Mouse (Mus musculus) lung, adult 2 months (tissue): Measurements from ENCODE around the gene Aff4. TPM values are rescaled to one million over a fixed set of nuclear protein-coding genes. Genes with fewer than 3 reads are reported as not detected.
"Not testable (repeated sequence)": the region's sequence is repeated elsewhere in the genome, so short reads cannot be mapped to it uniquely, and the experiment has no call there.

Experiments
- DNase-seq: peaks from one replicate; pipeline ENCODE4 v3.0.0; 2022
- H3K4me1 ChIP-seq: fragments of 200-500 bp; 2 replicates; pipeline ENCODE4 v1.6.1; 2011; ENCODE audit warnings: low read length; ENCODE audit not compliant: control insufficient read depth, insufficient read depth
- H3K4me3 ChIP-seq: fragments of 200-500 bp; replicated peaks from 2 replicates; pipeline ENCODE3; 2011; ENCODE audit warnings: low read depth, mild to moderate bottlenecking, control low read depth, low read length; ENCODE audit errors: extremely low read depth
- CTCF ChIP-seq: fragments of 200-500 bp; IDR thresholded peaks from 2 replicates; pipeline ENCODE4 v1.5.1; 2011; ENCODE audit warnings: mild to moderate bottlenecking, low read length, control low read depth; ENCODE audit not compliant: insufficient read depth
- POLR2A ChIP-seq: fragments of 200-500 bp; IDR thresholded peaks from 2 replicates; pipeline ENCODE4 v1.6.1; 2011; ENCODE audit warnings: low read depth, mild to moderate bottlenecking, control low read depth, low read length, borderline replicate concordance; ENCODE audit errors: extremely low read depth
- WGBS: fragments of 180-500 bp; shearing (Covaris S2); methylation state at CpG from one replicate; pipeline ENCODE4 v1.1.7; 2018; 5-methylcytosine and 5-hydroxymethylcytosine counted together
- polyA plus RNA-seq: library from polyadenylated mRNA; depleted of rRNA; stranded (reverse); fragments of >200 nt; gene quantifications from 2 replicates; pipeline ENCODE4 v1.2.3, GENCODE M21; 2012

The Aff4 gene
- polyA plus RNA-seq, 1 experiment: 20.4 TPM

GRCm38 (mm10) chr11:53314770-53315173 lies 35.9 kb upstream of the Aff4 start:
- H3K4me3 ChIP-seq: no peak overlapping the region
- 12% methylated on average over 1 of the region's 1 CpGs for WGBS
- peaks cover 5% of the 10 kb centered on the region; the same call in 1 of the 2 replicates for H3K4me1 ChIP-seq
- TF ChIP-seq POLR2A (no peak), CTCF (no peak)
- DNase-seq: no peak

GRCm38 (mm10) chr11:53316996-53317395 lies 33.6 kb upstream of the Aff4 start:
- no peak for TF ChIP-seq CTCF
- TF ChIP-seq POLR2A: peak; percentile 60; the same call in 1 of the 2 replicates
- WGBS: 35% methylated on average over 6 of the region's 6 CpGs
- no peak for DNase-seq
- Histone ChIP-seq H3K4me1 (peaks cover 5% of the 10 kb centered on the region; the same call in 1 of the 2 replicates), H3K4me3 (no peak overlapping the region)

GRCm38 (mm10) chr11:53318041-53318440 lies 32.6 kb upstream of the Aff4 start:
- Histone ChIP-seq H3K4me1 (peaks cover 5% of the 10 kb centered on the region; the same call in 1 of the 2 replicates), H3K4me3 (no peak overlapping the region)
- 84% methylated on average over 7 of the region's 7 CpGs for WGBS
- no peak for DNase-seq
- TF ChIP-seq POLR2A: no peak
- no peak for TF ChIP-seq CTCF

DNA sequence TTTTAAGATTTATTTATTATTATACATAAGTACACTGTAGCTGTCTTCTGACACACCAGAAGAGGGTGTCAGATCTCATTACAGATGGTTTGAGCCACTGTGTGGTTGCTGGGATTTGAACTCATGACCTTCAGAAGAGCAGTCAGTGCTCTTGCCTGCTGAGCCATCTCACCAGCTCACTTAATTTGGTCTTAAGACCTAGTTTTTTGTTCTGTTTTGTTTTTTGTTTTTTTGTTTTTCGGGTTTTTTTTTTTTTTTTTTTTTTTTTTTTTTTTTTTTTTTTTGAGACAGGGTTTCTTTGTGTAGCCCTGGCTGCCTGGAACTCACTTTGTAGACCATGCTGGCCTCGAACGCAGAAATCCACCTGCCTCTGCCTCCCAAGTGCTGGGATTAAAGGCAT lies 32.1 kb upstream of the Aff4 start:
- not testable (repeated sequence) for H3K4me3 ChIP-seq

DNA sequence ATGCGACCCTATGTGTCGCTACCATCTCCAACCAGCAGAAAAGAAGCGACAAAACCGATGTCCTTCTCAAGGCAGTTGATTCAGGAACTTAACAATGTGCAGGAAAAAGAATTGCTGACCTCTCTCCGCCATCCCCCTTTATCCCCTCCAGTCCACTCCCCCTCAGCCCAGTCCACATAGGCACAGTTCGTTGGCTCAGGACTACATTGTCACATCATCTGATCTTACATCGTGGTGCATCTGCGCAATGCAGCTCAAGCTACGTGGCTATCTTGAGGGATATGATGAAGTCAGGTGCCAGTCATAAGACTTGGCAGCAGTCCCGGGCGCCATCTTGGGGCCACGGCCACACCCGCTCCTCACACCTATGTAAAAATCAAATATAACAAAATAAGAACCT lies 30.8 kb upstream of the Aff4 start:
- not testable (repeated sequence) for H3K4me3 ChIP-seq, H3K4me1 ChIP-seq, DNase-seq
- WGBS: 92% methylated on average over 13 of the region's 13 CpGs

More for the DNA sequence above, 32.1 kb upstream of the Aff4 start:
- H3K4me1 ChIP-seq, DNase-seq: not testable (repeated sequence)
- WGBS: 87% methylated on average over 3 of the region's 3 CpGs

DNA sequence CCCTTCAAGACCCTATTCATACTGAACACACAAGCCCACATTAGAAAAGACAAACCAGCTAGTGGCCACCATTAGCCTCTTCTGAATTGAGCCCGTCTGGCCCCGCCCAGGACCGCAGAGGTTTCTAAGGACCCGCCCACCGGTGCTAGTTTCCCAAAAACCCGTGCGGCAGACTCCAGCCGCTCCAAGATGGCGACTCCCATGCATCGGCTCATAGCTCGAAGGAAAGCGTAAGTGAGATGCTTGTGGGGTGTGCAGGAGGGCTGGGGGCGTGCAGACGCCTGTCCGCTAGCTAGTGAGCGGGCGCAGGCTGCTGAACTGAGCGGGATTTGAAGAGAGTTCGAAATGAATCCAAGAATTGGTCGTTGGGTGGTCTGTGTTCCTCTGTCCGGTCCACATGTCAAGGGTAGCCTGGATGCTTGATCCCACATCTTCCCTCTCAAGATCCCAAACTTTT lies 26.1 kb upstream of the Aff4 start, which contains the start of gene Zcchc10:
Gene Zcchc10, plus strand, starts transcription at position 168 of the 457 bp plus-strand sequence.
- Histone ChIP-seq H3K4me3 (peak within 1 kb of the TSS; percentile 97), H3K4me1 (no peaks in the 10 kb centered on the region)
- peak; percentile 81 for DNase-seq
- TF ChIP-seq CTCF: no peak
- TF ChIP-seq POLR2A: peak; percentile 60; the same call in 1 of the 2 replicates
- WGBS: under 1% methylated on average over 21 of the region's 21 CpGs

- WGBS: 62% methylated on average over 7 of the region's 7 CpGs
- TF ChIP-seq CTCF: no peak
- TF ChIP-seq POLR2A: no peak
- Histone ChIP-seq H3K4me3 (no peak overlapping the region), H3K4me1 (no peaks in the 10 kb centered on the region)
- no peak for DNase-seq
Observed at GRCm38 (mm10) chr11:53330325-53330724, 20.3 kb upstream of the Aff4 start.

DNA sequence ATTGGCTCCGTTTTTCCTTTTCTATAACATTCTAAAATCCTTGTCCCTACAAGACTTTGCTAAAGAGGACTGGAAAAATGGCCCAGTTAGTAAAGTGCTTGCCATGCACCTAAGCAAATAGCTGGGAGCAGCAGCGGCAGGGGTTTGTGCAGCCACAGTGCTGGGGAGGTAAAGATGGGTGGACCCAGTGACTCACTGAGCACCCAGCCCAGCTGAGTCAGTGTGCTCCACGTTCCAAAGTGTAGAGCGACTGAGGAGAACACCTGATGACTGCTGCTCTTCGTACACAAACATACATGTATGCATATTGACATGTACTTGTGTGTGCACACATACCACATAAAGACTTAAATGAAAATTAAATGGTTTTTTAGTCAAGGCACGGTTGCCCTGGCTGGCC lies 19.5 kb upstream of the Aff4 start:
- no peak for DNase-seq
- no peak for TF ChIP-seq POLR2A
- no peak overlapping the region for H3K4me3 ChIP-seq
- WGBS: 87% methylated on average over 6 of the region's 6 CpGs
- H3K4me1 ChIP-seq: no peaks in the 10 kb centered on the region

DNA sequence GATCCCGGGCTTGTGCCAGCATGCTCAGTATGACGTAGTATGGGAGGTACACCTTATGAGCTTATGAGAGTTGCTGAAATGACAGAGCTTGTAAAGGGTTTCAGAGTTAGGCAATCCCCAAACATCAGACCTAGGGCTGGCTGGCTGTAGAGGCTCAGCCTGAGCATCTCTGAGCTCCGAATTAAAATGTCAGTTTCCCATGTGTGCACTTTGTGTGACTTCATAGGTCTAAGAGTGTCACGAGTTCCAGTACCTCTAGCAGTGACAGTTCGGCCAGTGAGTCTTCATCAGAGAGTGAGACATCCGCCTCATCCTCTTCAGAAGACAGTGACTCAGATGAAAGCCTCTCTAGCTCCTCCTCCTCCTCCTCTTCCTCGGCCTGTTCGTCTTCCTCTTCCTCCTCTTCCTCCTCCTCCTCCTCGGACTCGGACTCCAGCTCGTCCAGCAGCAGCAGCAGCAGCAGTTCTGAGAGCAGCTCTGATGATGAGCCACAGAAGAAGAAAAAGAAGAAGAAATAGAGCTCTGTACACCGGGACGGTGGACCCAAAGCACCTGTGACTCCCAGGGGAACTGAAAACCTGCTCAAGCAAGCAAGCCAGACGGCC lies 18.5 kb upstream of the Aff4 start:
- WGBS: 84% methylated on average over 14 of the region's 14 CpGs

DNA sequence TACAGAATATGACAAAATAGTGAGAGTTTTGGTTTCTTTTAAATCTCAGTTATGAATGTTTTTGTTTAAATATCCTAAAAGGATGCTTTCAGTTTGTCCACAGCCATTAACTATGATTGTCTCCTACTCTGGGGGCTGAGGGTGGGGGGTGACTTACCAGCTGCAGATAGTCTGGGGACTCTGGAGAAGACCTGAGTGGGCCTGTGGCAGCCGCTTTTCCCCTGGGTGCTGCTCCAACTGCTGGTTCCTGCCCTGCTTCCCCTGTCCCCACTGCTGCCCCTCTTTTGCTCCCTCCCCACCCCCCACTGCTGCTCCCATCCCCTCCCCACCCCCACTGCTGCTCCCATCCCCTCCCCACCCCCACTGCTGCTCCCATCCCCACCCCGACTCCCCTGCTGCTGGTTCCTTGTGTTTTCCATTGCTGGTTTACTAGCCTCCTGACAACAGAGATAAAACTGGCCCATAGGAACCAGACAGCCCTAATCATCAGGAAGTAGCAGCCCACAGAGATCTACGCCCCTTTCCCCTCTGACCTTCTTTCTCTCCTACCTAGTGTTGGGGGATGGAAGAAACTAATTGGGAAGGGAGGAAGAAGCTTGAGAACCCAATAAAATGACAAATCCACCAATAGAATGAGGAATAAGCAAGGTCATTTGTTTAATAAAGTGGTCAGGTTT lies 15.0 kb upstream of the Aff4 start:
- 66% methylated on average over 3 of the region's 3 CpGs for WGBS
- no peak for DNase-seq
- Histone ChIP-seq H3K4me3 (no peak overlapping the region), H3K4me1 (no peaks in the 10 kb centered on the region)
- TF ChIP-seq CTCF: no peak
- no peak for TF ChIP-seq POLR2A

More for the DNA sequence above, 18.5 kb upstream of the Aff4 start:
- DNase-seq: no peak
- TF ChIP-seq POLR2A (no peak), CTCF (no peak)
- Histone ChIP-seq H3K4me1 (no peaks in the 10 kb centered on the region), H3K4me3 (no peak overlapping the region)
